Mouse (Mus musculus): ENCODE measurements around the gene Rfxap. TPM values are rescaled to one million over a fixed set of nuclear protein-coding genes. Genes with fewer than 3 reads are reported as not detected.

The Rfxap gene
- 11.4 and 18.5 TPM in 2 replicates for polyA plus RNA-seq (2011; ENCODE audit: insufficient read length, low read depth, missing spikeins)

GRCm38 (mm10) chr3:54807666-54808217 is at the start of gene Rfxap:
Rfxap (minus strand) TSS chr3:54807791.
- TF ChIP-seq POLR2A (IDR thresholded peaks at IDR 0.05; ENCODE audit: low read depth, low read length) (peak; percentile 92), CTCF (IDR thresholded peaks at IDR 0.05; ENCODE audit: borderline replicate concordance, insufficient read depth, low read length) (no peak)
- H3K4me3 ChIP-seq (ENCODE audit: insufficient read depth, low read length): peak within 1 kb of the TSS; percentile 81
- H3K27ac ChIP-seq (ENCODE audit: insufficient read depth, low read length): peak within 1 kb of the TSS; percentile 16; the same call in 1 of the 2 replicates
- no peaks in the 10 kb centered on the region for H3K4me1 ChIP-seq (ENCODE audit: control insufficient read depth, insufficient read depth, low read length)

GRCm38 (mm10) chr3:54835421-54835820 is 27.8 kb upstream of the Rfxap start:
- no peak overlapping the region for H3K27ac ChIP-seq (ENCODE audit: insufficient read depth, low read length)
- TF ChIP-seq CTCF (IDR thresholded peaks at IDR 0.05; ENCODE audit: borderline replicate concordance, insufficient read depth, low read length): no peak
- TF ChIP-seq POLR2A (IDR thresholded peaks at IDR 0.05; ENCODE audit: low read depth, low read length): no peak
- H3K4me1 ChIP-seq (ENCODE audit: control insufficient read depth, insufficient read depth, low read length): peaks cover 3% of the 10 kb centered on the region
- no peak overlapping the region for H3K4me3 ChIP-seq (ENCODE audit: insufficient read depth, low read length)

GRCm38 (mm10) chr3:54832491-54832890 is 24.9 kb upstream of the Rfxap start:
- Histone ChIP-seq H3K4me3 (ENCODE audit: insufficient read depth, low read length) (no peak overlapping the region), H3K27ac (ENCODE audit: insufficient read depth, low read length) (no peak overlapping the region), H3K4me1 (ENCODE audit: control insufficient read depth, insufficient read depth, low read length) (peaks cover 3% of the 10 kb centered on the region)
- TF ChIP-seq CTCF (IDR thresholded peaks at IDR 0.05; ENCODE audit: borderline replicate concordance, insufficient read depth, low read length) (no peak), POLR2A (IDR thresholded peaks at IDR 0.05; ENCODE audit: low read depth, low read length) (no peak)

- H3K27ac ChIP-seq (ENCODE audit: insufficient read depth, low read length): no peak overlapping the region
- no peak overlapping the region for H3K4me3 ChIP-seq (ENCODE audit: insufficient read depth, low read length)
- no peak for TF ChIP-seq CTCF (IDR thresholded peaks at IDR 0.05; ENCODE audit: borderline replicate concordance, insufficient read depth, low read length)
- no peak for TF ChIP-seq POLR2A (IDR thresholded peaks at IDR 0.05; ENCODE audit: low read depth, low read length)
- H3K4me1 ChIP-seq (ENCODE audit: control insufficient read depth, insufficient read depth, low read length): no peaks in the 10 kb centered on the region
Observed at GRCm38 (mm10) chr3:54822526-54822925, 14.9 kb upstream of the Rfxap start.

- H3K4me1 ChIP-seq (ENCODE audit: control insufficient read depth, insufficient read depth, low read length): no peaks in the 10 kb centered on the region
- TF ChIP-seq POLR2A (IDR thresholded peaks at IDR 0.05; ENCODE audit: low read depth, low read length) (no peak), CTCF (IDR thresholded peaks at IDR 0.05; ENCODE audit: borderline replicate concordance, insufficient read depth, low read length) (peak; percentile 63)
- H3K27ac ChIP-seq (ENCODE audit: insufficient read depth, low read length): no peak overlapping the region
- H3K4me3 ChIP-seq (ENCODE audit: insufficient read depth, low read length): no peak overlapping the region
Observed at GRCm38 (mm10) chr3:54815292-54815691, 7.7 kb upstream of the Rfxap start.

- H3K4me1 ChIP-seq (ENCODE audit: control insufficient read depth, insufficient read depth, low read length): no peaks in the 10 kb centered on the region
- H3K4me3 ChIP-seq (ENCODE audit: insufficient read depth, low read length): no peak overlapping the region
- no peak for TF ChIP-seq CTCF (IDR thresholded peaks at IDR 0.05; ENCODE audit: borderline replicate concordance, insufficient read depth, low read length)
- no peak for TF ChIP-seq POLR2A (IDR thresholded peaks at IDR 0.05; ENCODE audit: low read depth, low read length)
- H3K27ac ChIP-seq (ENCODE audit: insufficient read depth, low read length): no peak overlapping the region
Observed at GRCm38 (mm10) chr3:54814622-54815021, 7.0 kb upstream of the Rfxap start.

- no peak overlapping the region for H3K4me3 ChIP-seq (ENCODE audit: insufficient read depth, low read length)
- H3K27ac ChIP-seq (ENCODE audit: insufficient read depth, low read length): no peak overlapping the region
- TF ChIP-seq CTCF (IDR thresholded peaks at IDR 0.05; ENCODE audit: borderline replicate concordance, insufficient read depth, low read length): no peak
- H3K4me1 ChIP-seq (ENCODE audit: control insufficient read depth, insufficient read depth, low read length): no peaks in the 10 kb centered on the region
Observed at GRCm38 (mm10) chr3:54813418-54813988, 5.9 kb upstream of the Rfxap start.

- Histone ChIP-seq H3K4me3 (ENCODE audit: insufficient read depth, low read length) (no peak overlapping the region), H3K4me1 (ENCODE audit: control insufficient read depth, insufficient read depth, low read length) (no peaks in the 10 kb centered on the region), H3K27ac (ENCODE audit: insufficient read depth, low read length) (no peak overlapping the region)
- TF ChIP-seq POLR2A (IDR thresholded peaks at IDR 0.05; ENCODE audit: low read depth, low read length) (no peak), CTCF (IDR thresholded peaks at IDR 0.05; ENCODE audit: borderline replicate concordance, insufficient read depth, low read length) (no peak)
Observed at GRCm38 (mm10) chr3:54811616-54812015, 4.0 kb upstream of the Rfxap start.

- Histone ChIP-seq H3K4me1 (ENCODE audit: control insufficient read depth, insufficient read depth, low read length) (no peaks in the 10 kb centered on the region), H3K4me3 (ENCODE audit: insufficient read depth, low read length) (no peak overlapping the region), H3K27ac (ENCODE audit: insufficient read depth, low read length) (no peak overlapping the region)
- TF ChIP-seq CTCF (IDR thresholded peaks at IDR 0.05; ENCODE audit: borderline replicate concordance, insufficient read depth, low read length): no peak
- no peak for TF ChIP-seq POLR2A (IDR thresholded peaks at IDR 0.05; ENCODE audit: low read depth, low read length)
Observed at GRCm38 (mm10) chr3:54809111-54809510, 1.5 kb upstream of the Rfxap start.

- Histone ChIP-seq H3K4me3 (ENCODE audit: insufficient read depth, low read length) (peak overlapping the region; percentile 81), H3K27ac (ENCODE audit: insufficient read depth, low read length) (peak overlapping the region; percentile 16; the same call in 1 of the 2 replicates), H3K4me1 (ENCODE audit: control insufficient read depth, insufficient read depth, low read length) (no peaks in the 10 kb centered on the region)
- TF ChIP-seq POLR2A (IDR thresholded peaks at IDR 0.05; ENCODE audit: low read depth, low read length): no peak
- TF ChIP-seq CTCF (IDR thresholded peaks at IDR 0.05; ENCODE audit: borderline replicate concordance, insufficient read depth, low read length): no peak
Observed at GRCm38 (mm10) chr3:54807061-54807661, 430 bp downstream of the Rfxap start.
